Mouse (Mus musculus): ENCODE measurements around the gene Snx30.

DNA sequence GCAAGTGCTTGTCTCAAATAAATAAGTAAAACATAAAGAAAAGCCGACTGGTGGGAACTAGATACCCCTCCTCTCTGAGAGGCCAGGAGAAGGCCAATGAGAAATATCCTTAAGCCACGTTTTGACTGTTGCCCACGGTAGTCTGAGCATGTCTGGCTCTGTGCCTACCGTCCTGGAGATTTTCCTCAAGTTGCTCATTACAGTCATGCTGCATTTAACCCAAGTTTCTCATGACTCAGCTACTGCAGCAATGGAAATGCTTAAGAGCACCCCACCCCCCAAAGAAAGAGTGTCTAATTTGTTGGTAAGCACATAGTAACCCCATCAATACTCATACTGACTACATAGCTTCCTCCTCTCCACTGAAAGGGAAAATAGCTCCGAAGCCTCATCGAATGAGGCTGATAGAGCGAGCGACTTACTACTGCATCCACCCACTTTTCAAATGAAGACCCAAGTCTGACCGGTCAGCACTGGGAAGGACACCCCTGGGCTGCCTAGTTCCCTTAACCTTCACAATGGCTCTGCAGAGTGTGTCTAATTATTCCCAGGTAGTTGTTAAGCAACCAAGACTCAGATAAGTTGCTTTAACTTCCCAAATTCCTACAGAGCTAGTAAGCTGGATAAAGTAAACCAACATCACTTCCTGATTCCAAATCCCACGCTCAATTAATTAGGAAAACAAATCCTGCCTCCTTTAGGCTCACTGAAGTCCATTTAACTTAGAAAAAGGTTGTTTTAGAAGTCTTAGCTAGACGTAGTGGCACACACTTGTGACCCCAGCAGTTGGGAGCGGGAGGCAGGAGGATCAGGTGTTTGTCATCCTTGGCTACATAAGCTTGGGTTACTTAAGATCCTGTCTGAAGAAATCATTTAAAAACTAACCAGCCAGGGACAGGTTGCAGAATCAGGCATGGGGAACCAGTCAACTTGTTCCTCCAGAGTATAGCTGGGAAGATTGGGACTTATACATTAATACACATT lies 47.9 kb upstream of the Snx30 start:
- TF ChIP-seq CTCF (IDR thresholded peaks at IDR 0.05; ENCODE audit: low read depth) (no peak), EP300 (IDR thresholded peaks at IDR 0.05; ENCODE audit: low read depth) (no peak)

All from liver, postnatal 0 days (tissue).